Mouse (Mus musculus) heart, postnatal 0 days (tissue): Measurements from ENCODE around the gene C2cd2.

Experiments used
- CTCF ChIP-seq: IDR thresholded peaks from 2 replicates; pipeline ENCODE4 v1.5.1; 2016; ENCODE audit warnings: antibody characterized with exemption, control low read depth, low read depth
- EP300 ChIP-seq: IDR thresholded peaks from 2 replicates; pipeline ENCODE4 v1.6.1; 2016; ENCODE audit warnings: antibody characterized with exemption, low read depth

DNA sequence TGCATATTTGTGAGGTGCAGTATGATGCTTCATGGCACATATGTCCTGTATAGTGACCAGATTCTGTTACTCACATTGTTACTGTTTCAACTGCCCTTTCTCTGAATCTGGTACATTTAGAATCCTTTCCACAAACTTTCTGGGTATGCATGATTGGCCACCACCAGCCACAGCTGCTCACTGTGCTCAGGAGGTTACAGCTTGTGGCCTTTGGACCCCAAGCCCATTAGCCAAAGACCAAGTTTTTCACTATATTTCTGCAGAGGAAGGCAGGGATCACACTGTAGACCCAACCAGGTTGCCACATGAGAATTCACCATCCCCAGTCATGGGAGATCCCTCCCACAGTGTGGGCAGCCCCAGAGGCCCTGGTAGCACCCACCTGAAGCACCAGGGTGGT is 79.5 kb downstream of the C2cd2 start:
- TF ChIP-seq EP300 (no peak), CTCF (no peak)
